26 mouse cellular contexts compared by ENCODE assay signal in genomic region chr5:74097854-74098220, GRCm38 (mm10). TPM values are rescaled to one million over a fixed set of nuclear protein-coding genes. Genes with fewer than 3 reads are reported as not detected.
DNase-seq lines count a peak whose midpoint lies in the region; ATAC-seq and TF ChIP-seq lines count a peak whose summit lies in the region.
"Had no signal": no experiment of that assay in that cellular context is flagged by ENCODE, and none has a peak within 500 bp of the region (broad histone marks: within the 10 kb centered on the region; RNA-seq: fewer than 3 reads in every experiment).

No protein-coding gene starts in this region.

- dilution Hi-C loops in CH12.LX (cut with MboI; ENCODE audit: extremely low pct_ligation_motif_present, extremely low pct_unique_long_range_greater_than_20kb, low sequenced_read_pairs): no loop called here

- no peaks in the 10 kb centered on the region for H3K9me3 ChIP-seq in lung, embryonic 14.5 days (ENCODE audit: low read depth, low read length)
- no peaks in the 10 kb centered on the region for H3K9me3 ChIP-seq in CH12.LX (replicated peaks; ENCODE audit: low read length)
- H3K9me3 ChIP-seq: forebrain, embryonic 13.5 days; hindbrain, embryonic 13.5 days; limb, embryonic 12.5 days; liver, embryonic 15.5 days; midbrain, embryonic 10.5 days; neural tube, embryonic 12.5 days had no signal

- in situ Hi-C loops in CH12.LX (cut with MboI; ENCODE audit: low pct_ligation_motif_present, low pct_unique_long_range_greater_than_20kb, low sequenced_read_pairs): no loop called here

- no peak for TF ChIP-seq RAD21 in CH12.LX (IDR thresholded peaks at IDR 0.05; ENCODE audit: low read depth, low read length)

- TF ChIP-seq CTCF in lung, embryonic 14.5 days (IDR thresholded peaks at IDR 0.05; ENCODE audit: low read depth): no peak
- no peak for TF ChIP-seq CTCF in CH12.LX (conservative IDR thresholded peaks at IDR 0.05 in 1 of 2, IDR thresholded peaks at IDR 0.05 in 1 of 2; ENCODE audit: low read depth in 2 of 2, low read length in 2 of 2)

- no peak overlapping the region for H3K9ac ChIP-seq in lung, embryonic 14.5 days
- no peak overlapping the region for H3K9ac ChIP-seq in CH12.LX (ENCODE audit: insufficient read depth, low read depth)
- H3K9ac ChIP-seq: forebrain, embryonic 13.5 days; hindbrain, embryonic 13.5 days; limb, embryonic 12.5 days; liver, embryonic 15.5 days; neural tube, embryonic 12.5 days had no signal

- WGBS in lung, embryonic 14.5 days: 35% methylated on average over 10 of the region's 10 CpGs

- no peak for TF ChIP-seq EP300 in CH12.LX (IDR thresholded peaks at IDR 0.05; ENCODE audit: low read length)

- H3K27ac ChIP-seq in lung, embryonic 14.5 days (ENCODE audit: low read depth): no peak overlapping the region
- H3K27ac ChIP-seq in CH12.LX (ENCODE audit: insufficient read depth, low read depth): no peak overlapping the region
- H3K27ac ChIP-seq: forebrain, embryonic 13.5 days; hindbrain, embryonic 13.5 days; kidney, postnatal 0 days; limb, embryonic 12.5 days; liver, embryonic 15.5 days; midbrain, embryonic 10.5 days; neural tube, embryonic 12.5 days had no signal

- peaks cover 13% of the 10 kb centered on the region; the same call in 1 of the 2 replicates for H3K4me1 ChIP-seq in lung, embryonic 14.5 days (ENCODE audit: insufficient read depth)
- H3K4me1 ChIP-seq in CH12.LX (ENCODE audit: control insufficient read depth in 1 of 2, insufficient read depth in 2 of 2): peaks cover 0 to 26% of the 10 kb centered on the region in 2 experiments; a peak in 2 of 4 replicates

- peak; percentile 23; the same call in 1 of the 2 replicates for TF ChIP-seq POLR2A in CH12.LX (IDR thresholded peaks at IDR 0.05; ENCODE audit: low read depth, low read length)

- peaks cover 33% of the 10 kb centered on the region for H3K36me3 ChIP-seq in lung, embryonic 14.5 days (ENCODE audit: insufficient read depth)
- H3K36me3 ChIP-seq in CH12.LX (replicated peaks in 1 of 2; ENCODE audit: control insufficient read depth in 1 of 2, insufficient read depth in 1 of 2, low read length in 1 of 2): peaks cover 3 to 52% of the 10 kb centered on the region in 2 experiments

- 0 out of 2 replicates have a peak overlapping the region, but pooled peaks have one; percentile 1 for H3K4me2 ChIP-seq in lung, embryonic 14.5 days
- H3K4me2 ChIP-seq in CH12.LX (ENCODE audit: insufficient read depth, low read depth, poor library complexity, severe bottlenecking): no peak overlapping the region
- H3K4me2 ChIP-seq: forebrain, embryonic 13.5 days; heart, embryonic 11.5 days; hindbrain, embryonic 13.5 days; limb, embryonic 12.5 days; liver, embryonic 15.5 days; neural tube, embryonic 12.5 days had no signal

- intact Hi-C loops in left cerebral cortex, postnatal 4 days (cut with DNase I): loop anchor here (10.0 kb wide), 1 partner anchor 97 kb away; the partner anchor contains the start of gene Rasl11b

- DNase-seq in lung, embryonic 14.5 days: no peak
- no peak for DNase-seq in lung, postnatal 25 days (ENCODE audit: low spot score)
- DNase-seq in CH12.LX (ENCODE audit: extremely low read depth) (peak; percentile 57), R1 (ENCODE audit: low read depth, low spot score) (peak; percentile 88)
- DNase-seq in lung, postnatal 36 days: peak; percentile 10
- no peak for DNase-seq in testis, postnatal 10 days (ENCODE audit: low spot score)
- DNase-seq in left cerebral cortex, postnatal 4 days: no peak
- DNase-seq: adrenal gland, adult 8-10 months; cerebellum, adult 2 months; cerebellum, postnatal 14 days; gastrocnemius, postnatal 14 days; heart, adult 18-20 months; heart, postnatal 4 days; kidney, adult 8-10 months; layer of hippocampus, postnatal 36 days had no signal

- no peak for ATAC-seq in lung, embryonic 14.5 days (ENCODE audit: insufficient read depth)
- ATAC-seq: forebrain, embryonic 13.5 days; intestine, embryonic 16.5 days had no signal

- no peak overlapping the region for H3K4me3 ChIP-seq in lung, embryonic 14.5 days (ENCODE audit: low read depth, low read length)
- no peak overlapping the region for H3K4me3 ChIP-seq in CH12.LX (replicated peaks in 1 of 3; ENCODE audit: low read depth in 2 of 3, low read length in 2 of 3, poor library complexity in 1 of 3)
- H3K4me3 ChIP-seq: erythroblast, embryonic 14.5 days; forebrain, embryonic 13.5 days; hindbrain, embryonic 13.5 days; limb, embryonic 12.5 days; liver, embryonic 15.5 days; midbrain, embryonic 10.5 days; myocyte; neural tube, embryonic 12.5 days had no signal

- peaks cover 17% of the 10 kb centered on the region for H3K79me2 ChIP-seq in CH12.LX (replicated peaks; ENCODE audit: control insufficient read depth, extremely low read depth, insufficient read depth, poor library complexity, severe bottlenecking)

- H3K27me3 ChIP-seq in lung, embryonic 14.5 days (ENCODE audit: insufficient read depth, low read length): no peaks in the 10 kb centered on the region
- no peaks in the 10 kb centered on the region for H3K27me3 ChIP-seq in CH12.LX (replicated peaks)
- H3K27me3 ChIP-seq: forebrain, embryonic 13.5 days; hindbrain, embryonic 13.5 days; limb, embryonic 12.5 days; liver, embryonic 15.5 days; neural tube, embryonic 12.5 days had no signal

TF ChIP-seq in CH12.LX, 34 proteins besides CTCF, POLR2A, EP300 and RAD21:
- TF ChIP-seq MYC (IDR thresholded peaks at IDR 0.05; ENCODE audit: low read depth, low read length) (no peak), CHD2 (IDR thresholded peaks at IDR 0.05; ENCODE audit: low read length) (0 out of 2 replicates have a peak, but pooled peaks have one; percentile 31), USF2 (conservative IDR thresholded peaks at IDR 0.05; ENCODE audit: low read depth, low read length) (no peak)

RNA-seq across cellular contexts. Expression of gene Usp46, which starts 29.6 kb away (rescaled TPM):
- polyA plus RNA-seq in lung, embryonic 14.5 days (2014; fragmentation: Nextera tagmentation; extraction: Ambion mirVana): 46.8 and 48.6 TPM in 2 replicates
- total RNA-seq in CH12.LX (2012; rRNA removed) (5.1 and 6.6 TPM in 2 replicates), CH12.LX (2014; rRNA removed) (16.3 and 18.1 TPM in 2 replicates)
- 12.7 and 15.6 TPM in 2 replicates for polyA plus RNA-seq in CH12.LX (2012; ENCODE audit: insufficient read length, low read depth)
- total RNA-seq in left cerebral cortex, postnatal 4 days (2021): 100 to 1,000 TPM; 111 to 115 TPM

Comparison
In these comparisons a context has a peak if more than half of its experiments do, and no peak if none do; other contexts are left out.
1. DNase-seq: peak in CH12.LX (single experiment), R1 (single experiment) and lung, postnatal 36 days (single experiment); none in lung, embryonic 14.5 days (single experiment), lung, postnatal 25 days (single experiment), testis, postnatal 10 days (single experiment) and left cerebral cortex, postnatal 4 days (single experiment).
2. RNA of gene Usp46, which starts 29.6 kb away (total RNA-seq): 111 to 115 TPM in left cerebral cortex, postnatal 4 days; 5.1 to 18.1 TPM in CH12.LX; every median in the first group is over 4 times any median in the second.